Mouse (Mus musculus) heart, adult 2 months (tissue): ENCODE measurements around the gene Ift122. TPM values are rescaled to one million over a fixed set of nuclear protein-coding genes. Genes with fewer than 3 reads are reported as not detected.

ENCODE experiments used
- DNase-seq, 2 experiments: peaks; one replicate each; pipeline ENCODE4 v3.0.0; 2021
- H3K27ac ChIP-seq: fragments of 200-600 bp; 2 replicates; pipeline ENCODE4 v1.8.1; 2022
- H3K27me3 ChIP-seq: fragments of 200-500 bp; 2 replicates; pipeline ENCODE4 v1.6.1; 2012; ENCODE audit warnings: mild to moderate bottlenecking, low read length, inconsistent platforms, mixed read lengths; ENCODE audit not compliant: control insufficient read depth, insufficient read depth
- H3K36me3 ChIP-seq: fragments of 200-500 bp; 2 replicates; pipeline ENCODE4 v1.6.1; 2012; ENCODE audit warnings: low read length, inconsistent platforms; ENCODE audit not compliant: control insufficient read depth, insufficient read depth
- H3K4me1 ChIP-seq: fragments of 200-500 bp; 2 replicates; pipeline ENCODE4 v1.6.1; 2011; ENCODE audit warnings: low read length; ENCODE audit not compliant: control insufficient read depth, insufficient read depth
- H3K4me3 ChIP-seq: fragments of 200-600 bp; 2 replicates; pipeline ENCODE4 v1.8.1; 2022
- H3K79me2 ChIP-seq: fragments of 200-500 bp; replicated peaks from 2 replicates; pipeline ENCODE4 v1.6.1; 2012; ENCODE audit warnings: mild to moderate bottlenecking, inconsistent platforms, low read length, moderate library complexity, mixed read lengths; ENCODE audit not compliant: control insufficient read depth, insufficient read depth
- H3K9ac ChIP-seq: fragments of 200-500 bp; 2 replicates; pipeline ENCODE4 v1.6.1; 2012; ENCODE audit warnings: low read depth, mild to moderate bottlenecking, control low read depth, inconsistent platforms, low read length, mixed read lengths
- CTCF ChIP-seq: fragments of 200-600 bp; IDR thresholded peaks from 2 replicates; pipeline ENCODE4 v1.8.1; 2022; ENCODE audit warnings: antibody characterized with exemption, mild to moderate bottlenecking, moderate library complexity
- EP300 ChIP-seq: fragments of 200-500 bp; IDR thresholded peaks from 2 replicates; pipeline ENCODE4 v1.6.1; 2011; ENCODE audit warnings: low read depth, low read length, control low read depth; ENCODE audit not compliant: insufficient read depth
- POLR2A ChIP-seq: fragments of 200-500 bp; IDR thresholded peaks from 2 replicates; pipeline ENCODE4 v1.6.1; 2011; ENCODE audit warnings: mild to moderate bottlenecking, low read depth, low read length, control low read depth; ENCODE audit not compliant: insufficient read depth
- WGBS: fragments of 180-500 bp; shearing (Covaris S2); methylation state at CpG from one replicate; pipeline ENCODE4 v1.1.7; 2018; 5-methylcytosine and 5-hydroxymethylcytosine counted together
- intact Hi-C: fragments of 180-260 bp; cut with DNase I; formaldehyde crosslinking; loops from one replicate; pipeline ENCODE4 v1.15.1; 2025
- polyA plus RNA-seq: library from polyadenylated mRNA; depleted of rRNA; stranded (reverse); fragments of >200 nt; gene quantifications from 2 replicates; pipeline ENCODE4 v1.2.3, GENCODE M21; 2012
- total RNA-seq, 2 experiments: library from RNA; stranded (reverse); gene quantifications; 2 replicates each; pipeline ENCODE4 v1.2.3; 2021

Gene Ift122
- total and polyA plus RNA-seq, 3 experiments = 6.6 to 12.8 (median 7.3) TPM

- no peak overlapping the region for H3K4me3 ChIP-seq
- no peaks in the 10 kb centered on the region for H3K36me3 ChIP-seq
- H3K4me1 ChIP-seq = peaks cover 4% of the 10 kb centered on the region; the same call in 1 of the 2 replicates
- no peak overlapping the region for H3K9ac ChIP-seq
- H3K27me3 ChIP-seq = no peaks in the 10 kb centered on the region
- intact Hi-C loops = no loop called here
- TF ChIP-seq CTCF (no peak), POLR2A (no peak), EP300 (no peak)
- no peaks in the 10 kb centered on the region for H3K79me2 ChIP-seq
- 69% methylated on average over 10 of the region's 10 CpGs for WGBS
- no peak for DNase-seq
- no peak overlapping the region for H3K27ac ChIP-seq
Observed at GRCm38 (mm10) chr6:115927292-115928242, 74.3 kb downstream of the Ift122 start.

GRCm38 (mm10) chr6:115930018-115930417 lies 76.7 kb downstream of the Ift122 start:
- no peaks in the 10 kb centered on the region for H3K36me3 ChIP-seq
- 55% methylated on average over 5 of the region's 5 CpGs for WGBS

DNA sequence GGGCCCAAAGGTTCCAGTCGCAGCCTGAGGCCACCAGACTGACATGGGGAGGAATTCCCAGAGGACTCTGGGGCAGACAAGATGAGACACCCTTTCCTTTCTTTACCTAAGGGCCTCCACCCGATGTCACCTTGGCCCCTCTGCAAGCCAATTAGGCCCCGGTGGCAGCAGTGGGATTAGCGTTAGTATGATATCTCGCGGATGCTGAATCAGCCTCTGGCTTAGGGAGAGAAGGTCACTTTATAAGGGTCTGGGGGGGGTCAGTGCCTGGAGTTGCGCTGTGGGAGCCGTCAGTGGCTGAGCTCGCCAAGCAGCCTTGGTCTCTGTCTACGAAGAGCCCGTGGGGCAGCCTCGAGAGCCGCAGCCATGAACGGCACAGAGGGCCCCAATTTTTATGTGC lies 78.4 kb downstream of the Ift122 start, which contains the start of gene Rho:
Gene Rho (plus strand): TSS at position 110 of the 400 bp plus-strand sequence.
- TF ChIP-seq POLR2A = no peak
- TF ChIP-seq EP300 = no peak
- TF ChIP-seq CTCF = no peak
- intact Hi-C loops = no loop called here
- no peak for DNase-seq
- 90% methylated on average over 14 of the region's 14 CpGs for WGBS
- Histone ChIP-seq H3K36me3 (no peaks in the 10 kb centered on the region), H3K79me2 (no peaks in the 10 kb centered on the region), H3K9ac (no peak within 1 kb of the TSS), H3K4me1 (peaks cover 4% of the 10 kb centered on the region; the same call in 1 of the 2 replicates), H3K27ac (no peak within 1 kb of the TSS), H3K4me3 (no peak within 1 kb of the TSS), H3K27me3 (no peaks in the 10 kb centered on the region)

More at GRCm38 (mm10) chr6:115930018-115930417, 76.7 kb downstream of the Ift122 start:
- Histone ChIP-seq H3K4me1 (peaks cover 4% of the 10 kb centered on the region; the same call in 1 of the 2 replicates), H3K79me2 (no peaks in the 10 kb centered on the region), H3K27me3 (no peaks in the 10 kb centered on the region), H3K4me3 (no peak overlapping the region), H3K9ac (no peak overlapping the region), H3K27ac (no peak overlapping the region)
- no peak for DNase-seq
- intact Hi-C loops = no loop called here
- TF ChIP-seq CTCF (no peak), POLR2A (no peak), EP300 (no peak)

- intact Hi-C loops = no loop called here
- no peaks in the 10 kb centered on the region for H3K27me3 ChIP-seq
- no peak overlapping the region for H3K9ac ChIP-seq
- H3K4me1 ChIP-seq = peaks cover 4% of the 10 kb centered on the region; the same call in 1 of the 2 replicates
- DNase-seq = no peak
- H3K4me3 ChIP-seq = no peak overlapping the region
- no peaks in the 10 kb centered on the region for H3K36me3 ChIP-seq
- no peak overlapping the region for H3K27ac ChIP-seq
- no peaks in the 10 kb centered on the region for H3K79me2 ChIP-seq
- TF ChIP-seq CTCF (no peak), EP300 (no peak), POLR2A (no peak)
- WGBS = 92% methylated on average over 3 of the region's 3 CpGs
Observed at GRCm38 (mm10) chr6:115932391-115932790, 79.1 kb downstream of the Ift122 start.

DNA sequence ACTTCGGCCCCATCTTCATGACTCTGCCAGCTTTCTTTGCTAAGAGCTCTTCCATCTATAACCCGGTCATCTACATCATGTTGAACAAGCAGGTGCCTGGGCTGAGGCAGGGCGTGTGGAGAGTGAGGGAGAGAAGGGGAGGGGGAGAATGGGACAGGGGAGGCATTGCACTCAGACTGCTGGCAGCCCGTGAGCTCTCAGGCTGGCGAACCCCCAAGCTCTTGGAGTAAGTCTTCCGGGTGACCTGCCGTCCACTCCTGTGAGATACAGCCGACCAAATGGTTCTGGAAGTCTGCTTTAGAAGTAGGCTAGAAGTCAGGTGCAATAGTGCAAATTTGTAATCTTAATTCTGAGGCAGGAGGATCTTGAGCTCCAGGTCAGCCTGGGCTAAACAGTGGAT lies 82.3 kb downstream of the Ift122 start:
- H3K4me1 ChIP-seq = no peaks in the 10 kb centered on the region
- no peak overlapping the region for H3K4me3 ChIP-seq
- no peak overlapping the region for H3K27ac ChIP-seq
- no peak for DNase-seq
- TF ChIP-seq POLR2A = no peak
- TF ChIP-seq EP300 = no peak
- TF ChIP-seq CTCF = no peak
- H3K27me3 ChIP-seq = no peaks in the 10 kb centered on the region
- H3K36me3 ChIP-seq = no peaks in the 10 kb centered on the region
- no peaks in the 10 kb centered on the region for H3K79me2 ChIP-seq
- H3K9ac ChIP-seq = no peak overlapping the region
- 82% methylated on average over 8 of the region's 8 CpGs for WGBS
- intact Hi-C loops = no loop called here

GRCm38 (mm10) chr6:115938011-115938410 lies 84.7 kb downstream of the Ift122 start:
- Histone ChIP-seq H3K36me3 (no peaks in the 10 kb centered on the region), H3K4me3 (no peak overlapping the region), H3K27me3 (no peaks in the 10 kb centered on the region), H3K9ac (no peak overlapping the region), H3K4me1 (no peaks in the 10 kb centered on the region), H3K79me2 (no peaks in the 10 kb centered on the region), H3K27ac (no peak overlapping the region)
- TF ChIP-seq EP300 = no peak
- TF ChIP-seq POLR2A = no peak
- TF ChIP-seq CTCF = no peak
- DNase-seq = no peak
- intact Hi-C loops = no loop called here
- WGBS = 96% methylated on average over 2 of the region's 2 CpGs
